Mouse (Mus musculus): ENCODE results near the gene Btn2a2.

DNA sequence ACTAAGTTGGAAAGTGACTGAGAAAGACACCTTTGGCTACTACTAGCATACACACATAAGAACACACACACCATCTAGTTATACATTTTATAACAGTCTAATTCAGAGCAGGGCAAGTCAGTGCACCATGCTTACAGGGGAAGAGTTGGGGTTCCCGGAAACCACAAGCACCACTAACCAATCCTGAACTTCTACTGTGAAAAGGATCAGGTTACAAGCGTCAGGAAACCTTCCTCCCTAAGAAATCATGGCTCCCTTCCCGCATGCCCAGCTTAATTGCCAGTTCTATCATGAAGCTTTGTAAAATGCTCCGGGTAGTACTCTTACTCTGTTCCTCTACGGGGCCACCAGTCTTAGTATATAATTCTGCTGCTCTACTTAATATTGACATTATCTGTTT is 3.4 kb downstream of the Btn2a2 start:
- no peak for TF ChIP-seq CTCF (IDR thresholded peaks at IDR 0.05; ENCODE audit: extremely low read depth, insufficient read depth, insufficient read length, insufficient replicate concordance)
- no peak for TF ChIP-seq POLR2A (IDR thresholded peaks at IDR 0.05; ENCODE audit: low read depth, low read length)

Measured in spleen, adult 2 months (tissue).